ENCODE assay signal across 25 mouse cellular contexts in the genomic region with DNA sequence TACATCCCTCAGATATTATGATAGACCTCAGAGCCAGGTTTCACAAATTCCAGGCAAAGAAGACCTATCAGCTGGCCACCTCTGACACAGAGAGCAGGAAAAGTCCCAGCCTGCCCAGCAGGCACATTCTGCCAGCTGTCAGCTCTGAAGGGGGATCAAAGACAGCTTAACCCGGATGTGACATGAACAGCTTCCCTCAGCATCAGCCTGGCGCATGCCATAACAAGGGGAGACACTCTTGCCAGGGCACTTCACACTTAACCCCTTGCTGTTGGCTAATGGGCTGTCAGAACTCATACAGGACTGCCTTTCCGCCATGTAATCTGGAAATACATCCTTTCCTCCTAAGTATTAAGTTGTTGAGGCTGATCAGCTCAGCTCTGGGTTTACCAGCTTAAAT.
DNase-seq lines count a peak whose midpoint lies in the region; ATAC-seq and TF ChIP-seq lines count a peak whose summit lies in the region.
"Had no signal": no experiment of that assay in that cellular context is flagged by ENCODE, and none has a peak within 500 bp of the region (broad histone marks: within the 10 kb centered on the region; RNA-seq: fewer than 3 reads in every experiment).

No protein-coding gene starts in this region.

- ATAC-seq in midbrain, embryonic 14.5 days (ENCODE audit: low FRiP score, low TSS enrichment), result no peak
- ATAC-seq in midbrain, postnatal 0 days (ENCODE audit: low FRiP score), result no peak
- ATAC-seq: CD4-positive, CD25-positive, alpha-beta regulatory T cell, adult 4 months; forebrain, postnatal 0 days; intestine, embryonic 16.5 days; midbrain, embryonic 13.5 days had no signal

- H3K36me3 ChIP-seq in midbrain, embryonic 14.5 days (ENCODE audit: control insufficient read depth, insufficient read depth, low read length), result no peaks in the 10 kb centered on the region
- no peaks in the 10 kb centered on the region for H3K36me3 ChIP-seq in midbrain, postnatal 0 days (ENCODE audit: insufficient read depth, low read length)
- H3K36me3 ChIP-seq: embryonic facial prominence, embryonic 12.5 days; forebrain, embryonic 10.5 days; heart, embryonic 13.5 days; limb, embryonic 12.5 days; midbrain, embryonic 13.5 days; neural tube, embryonic 15.5 days had no signal

- no peaks in the 10 kb centered on the region for H3K27me3 ChIP-seq in midbrain, embryonic 14.5 days (ENCODE audit: control insufficient read depth, insufficient read depth, low read length)
- H3K27me3 ChIP-seq in midbrain, postnatal 0 days (ENCODE audit: insufficient read depth, low read length), result no peaks in the 10 kb centered on the region
- H3K27me3 ChIP-seq: embryonic facial prominence, embryonic 12.5 days; heart, embryonic 13.5 days; limb, embryonic 12.5 days; midbrain, embryonic 13.5 days; neural tube, embryonic 15.5 days had no signal

- no peaks in the 10 kb centered on the region for H3K9me3 ChIP-seq in midbrain, embryonic 14.5 days (ENCODE audit: control insufficient read depth, low read length)
- H3K9me3 ChIP-seq in midbrain, postnatal 0 days (ENCODE audit: low read length), result no peaks in the 10 kb centered on the region
- H3K9me3 ChIP-seq: embryonic facial prominence, embryonic 12.5 days; forebrain, embryonic 10.5 days; heart, embryonic 13.5 days; limb, embryonic 12.5 days; midbrain, embryonic 13.5 days; neural tube, embryonic 15.5 days had no signal

- no peaks in the 10 kb centered on the region for H3K4me1 ChIP-seq in midbrain, embryonic 14.5 days (ENCODE audit: control insufficient read depth, insufficient read depth, low read length)
- no peaks in the 10 kb centered on the region for H3K4me1 ChIP-seq in midbrain, postnatal 0 days (ENCODE audit: insufficient read depth, low read length)
- H3K4me1 ChIP-seq: embryonic facial prominence, embryonic 12.5 days; heart, embryonic 13.5 days; limb, embryonic 12.5 days had no signal

- peak overlapping the region; percentile 64; the same call in 1 of the 2 replicates for H3K27ac ChIP-seq in layer of hippocampus, adult 2 months
- H3K27ac ChIP-seq in midbrain, embryonic 14.5 days (replicated peaks; ENCODE audit: low read depth, low read length), result no peak overlapping the region
- H3K27ac ChIP-seq in midbrain, postnatal 0 days (ENCODE audit: low read depth, low read length), result no peak overlapping the region
- H3K27ac ChIP-seq: embryonic facial prominence, embryonic 12.5 days; forebrain, embryonic 10.5 days; heart, embryonic 13.5 days; limb, embryonic 12.5 days; macrophage; midbrain, embryonic 13.5 days had no signal

- no peak for TF ChIP-seq CTCF in layer of hippocampus, adult 2 months (conservative IDR thresholded peaks at IDR 0.05)
- TF ChIP-seq CTCF in midbrain, postnatal 0 days (IDR thresholded peaks at IDR 0.05), result no peak

- WGBS in midbrain, embryonic 14.5 days, result 40% methylated on average over 3 of the region's 3 CpGs
- 34% methylated on average over 3 of the region's 3 CpGs for WGBS in midbrain, postnatal 0 days

- H3K9ac ChIP-seq in midbrain, embryonic 14.5 days (replicated peaks; ENCODE audit: low read length), result no peak overlapping the region
- H3K9ac ChIP-seq in midbrain, postnatal 0 days (replicated peaks; ENCODE audit: low read length, poor library complexity, severe bottlenecking), result no peak overlapping the region
- H3K9ac ChIP-seq: embryonic facial prominence, embryonic 12.5 days; forebrain, postnatal 0 days; heart, embryonic 13.5 days; limb, embryonic 12.5 days; midbrain, embryonic 13.5 days; neural tube, embryonic 15.5 days had no signal

- H3K4me2 ChIP-seq in midbrain, embryonic 14.5 days (ENCODE audit: low read length), result no peak overlapping the region
- no peak overlapping the region for H3K4me2 ChIP-seq in midbrain, postnatal 0 days (ENCODE audit: low read depth, low read length, poor library complexity, severe bottlenecking)
- H3K4me2 ChIP-seq: embryonic facial prominence, embryonic 12.5 days; heart, embryonic 13.5 days; limb, embryonic 12.5 days; midbrain, embryonic 13.5 days; neural tube, embryonic 15.5 days had no signal

- H3K4me3 ChIP-seq in layer of hippocampus, adult 2 months, result no peak overlapping the region
- H3K4me3 ChIP-seq in midbrain, embryonic 14.5 days (replicated peaks; ENCODE audit: low read depth, low read length), result no peak overlapping the region
- H3K4me3 ChIP-seq in midbrain, postnatal 0 days (ENCODE audit: low read depth, low read length), result no peak overlapping the region
- H3K4me3 ChIP-seq: embryonic facial prominence, embryonic 12.5 days; forebrain, embryonic 10.5 days; heart, embryonic 13.5 days; limb, embryonic 12.5 days; midbrain, embryonic 13.5 days; neural tube, embryonic 15.5 days had no signal

- intact Hi-C loops in left cerebral cortex, postnatal 10 days (cut with DNase I), result no loop called here

- DNase-seq in layer of hippocampus, adult 2 months (ENCODE audit: low spot score in 2 of 2), result no peak
- no peak for DNase-seq in layer of hippocampus, adult 8-10 months (ENCODE audit: low spot score in 2 of 2)
- peak; percentile 15 for DNase-seq in midbrain, embryonic 14.5 days
- DNase-seq in midbrain, postnatal 0 days (ENCODE audit: low spot score), result no peak
- peak; percentile 9 for DNase-seq in embryo, embryonic 9.5 days (ENCODE audit: extremely low spot score)
- DNase-seq in left cerebral cortex, postnatal 10 days (ENCODE audit: extremely low spot score in 1 of 2, low spot score in 2 of 2), result no peak
- no peak for DNase-seq in kidney, adult 8-10 months
- DNase-seq: adrenal gland, postnatal 14 days; cerebellum, adult 11 months; cerebellum, adult 9-10 months; forebrain, postnatal 0 days; gastrocnemius, postnatal 10 days; kidney, adult 9 months; kidney, postnatal 10 days; thymus, adult 2 months; thymus, postnatal 36 days had no signal

Comparison
In these comparisons a context has a peak if more than half of its experiments do, and no peak if none do; other contexts are left out.
1. DNase-seq: peak in midbrain, embryonic 14.5 days (single experiment) and embryo, embryonic 9.5 days (single experiment); none in layer of hippocampus, adult 2 months (0 of 2), layer of hippocampus, adult 8-10 months (0 of 2), midbrain, postnatal 0 days (single experiment), left cerebral cortex, postnatal 10 days (0 of 2) and kidney, adult 8-10 months (0 of 2).